Mouse (Mus musculus): ENCODE measurements at regions not wholly inside any gene's neighbourhood (a gene's known extent, or its start where the extent isn't known, plus 50 kb on each side); places are given as distances from the start of the nearest gene placed in this dataset.

DNA sequence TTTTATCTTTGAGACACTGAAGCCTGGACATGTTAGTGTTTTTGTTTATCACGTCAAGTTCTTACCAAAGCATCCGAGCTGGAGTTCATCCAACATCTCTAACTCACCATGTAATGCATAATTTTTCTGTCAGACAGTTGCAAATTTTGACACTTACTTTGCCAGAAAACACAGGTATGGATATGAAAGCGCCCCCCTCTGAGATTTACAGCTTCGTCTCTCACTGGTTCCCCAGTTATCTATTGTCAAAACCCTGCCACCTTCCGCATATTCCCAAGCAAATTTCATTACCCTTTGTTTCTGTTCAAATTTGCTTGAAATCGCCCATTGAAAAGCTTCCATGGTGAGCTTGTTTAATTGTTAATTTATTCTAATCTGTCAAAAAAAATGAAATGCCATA is 202.7 kb upstream of the Cxadr start:
- TF ChIP-seq BHLHE40 (IDR thresholded peaks at IDR 0.05; ENCODE audit: borderline replicate concordance, low read depth, low read length) (no peak), JUND (IDR thresholded peaks at IDR 0.05; ENCODE audit: low read depth, low read length) (no peak), GATA1 (IDR thresholded peaks at IDR 0.05; ENCODE audit: low read depth, low read length) (no peak), USF1 (IDR thresholded peaks at IDR 0.05; ENCODE audit: low read depth, low read length) (no peak), POLR2A (IDR thresholded peaks at IDR 0.05; ENCODE audit: control insufficient read depth in 1 of 2, insufficient read depth in 1 of 2, low read depth in 1 of 2, low read length in 2 of 2, poor library complexity in 1 of 2) (no peak), CTCF (IDR thresholded peaks at IDR 0.05 in 2 of 3, conservative IDR thresholded peaks at IDR 0.05 in 1 of 3; ENCODE audit: control insufficient read depth in 1 of 3, insufficient read depth in 1 of 3, low read depth in 2 of 3, low read length in 3 of 3, poor library complexity in 1 of 3, severe bottlenecking in 1 of 3) (no peak), EP300 (IDR thresholded peaks at IDR 0.05; ENCODE audit: low read depth in 1 of 2, low read length in 2 of 2) (no peak), NELFE (IDR thresholded peaks at IDR 0.05; ENCODE audit: low read depth, low read length) (no peak), POLR2AphosphoS5 (IDR thresholded peaks at IDR 0.05; ENCODE audit: borderline replicate concordance, low read depth, low read length) (no peak), CHD2 (IDR thresholded peaks at IDR 0.05; ENCODE audit: low read length) (no peak), ZNF384 (IDR thresholded peaks at IDR 0.05; ENCODE audit: low read depth, low read length) (no peak)
